Mouse (Mus musculus): ENCODE results near the gene Tmem95. TPM values are rescaled to one million over a fixed set of nuclear protein-coding genes. Genes with fewer than 3 reads are reported as not detected.

The Tmem95 gene
- polyA plus RNA-seq, 1 experiment from 2014 or later = not detected

GRCm38 (mm10) chr11:69849128-69849527 is 28.7 kb downstream of the Tmem95 start:
- no peak overlapping the region for H3K4me2 ChIP-seq (ENCODE audit: low read length)
- no peak overlapping the region for H3K9ac ChIP-seq (ENCODE audit: low read length)
- DNase-seq (ENCODE audit: low spot score) = no peak
- WGBS = 93% methylated on average over 9 of the region's 9 CpGs
- no peaks in the 10 kb centered on the region for H3K9me3 ChIP-seq (replicated peaks; ENCODE audit: control insufficient read depth, low read length)
- no peak overlapping the region for H3K27ac ChIP-seq (ENCODE audit: low read depth, low read length)
- H3K4me1 ChIP-seq (ENCODE audit: control insufficient read depth, insufficient read depth, low read length) = peaks cover 14% of the 10 kb centered on the region
- peaks cover 52% of the 10 kb centered on the region for H3K36me3 ChIP-seq (ENCODE audit: control insufficient read depth, insufficient read depth, low read length)
- no peak overlapping the region for H3K4me3 ChIP-seq (ENCODE audit: low read depth, low read length)
- no peak for ATAC-seq
- H3K27me3 ChIP-seq (replicated peaks; ENCODE audit: control insufficient read depth, insufficient read depth, low read length) = no peaks in the 10 kb centered on the region

DNA sequence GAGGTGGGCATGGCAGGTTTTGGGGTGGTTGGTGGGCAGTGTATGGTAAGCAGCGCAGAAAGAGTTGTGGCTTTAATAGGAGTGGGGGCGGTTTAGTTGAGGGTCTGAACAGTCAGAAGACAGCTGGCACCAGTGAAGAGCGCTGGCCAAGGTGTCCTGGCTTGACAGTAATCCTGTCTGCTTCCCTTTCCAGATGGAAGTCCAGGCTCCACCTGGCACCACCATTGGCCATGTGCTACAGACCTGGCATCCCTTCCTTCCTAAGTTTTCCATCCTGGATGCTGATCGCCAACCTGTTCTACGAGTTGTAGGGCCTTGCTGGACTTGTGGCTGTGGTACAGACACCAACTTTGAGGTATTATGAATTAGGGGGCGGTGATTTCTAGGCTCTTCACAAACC is 29.8 kb downstream of the Tmem95 start:
- DNase-seq (ENCODE audit: low spot score) (no peak), ATAC-seq (no peak)
- peaks cover 14% of the 10 kb centered on the region for H3K4me1 ChIP-seq (ENCODE audit: control insufficient read depth, insufficient read depth, low read length)
- H3K4me2 ChIP-seq (ENCODE audit: low read length) = peak overlapping the region; percentile 81
- H3K27ac ChIP-seq (ENCODE audit: low read depth, low read length) = no peak overlapping the region
- peaks cover 52% of the 10 kb centered on the region for H3K36me3 ChIP-seq (ENCODE audit: control insufficient read depth, insufficient read depth, low read length)
- H3K9ac ChIP-seq (ENCODE audit: low read length) = no peak overlapping the region
- H3K4me3 ChIP-seq (ENCODE audit: low read depth, low read length) = no peak overlapping the region
- no peaks in the 10 kb centered on the region for H3K27me3 ChIP-seq (replicated peaks; ENCODE audit: control insufficient read depth, insufficient read depth, low read length)
- no peaks in the 10 kb centered on the region for H3K9me3 ChIP-seq (replicated peaks; ENCODE audit: control insufficient read depth, low read length)
- 97% methylated on average over 6 of the region's 6 CpGs for WGBS

DNA sequence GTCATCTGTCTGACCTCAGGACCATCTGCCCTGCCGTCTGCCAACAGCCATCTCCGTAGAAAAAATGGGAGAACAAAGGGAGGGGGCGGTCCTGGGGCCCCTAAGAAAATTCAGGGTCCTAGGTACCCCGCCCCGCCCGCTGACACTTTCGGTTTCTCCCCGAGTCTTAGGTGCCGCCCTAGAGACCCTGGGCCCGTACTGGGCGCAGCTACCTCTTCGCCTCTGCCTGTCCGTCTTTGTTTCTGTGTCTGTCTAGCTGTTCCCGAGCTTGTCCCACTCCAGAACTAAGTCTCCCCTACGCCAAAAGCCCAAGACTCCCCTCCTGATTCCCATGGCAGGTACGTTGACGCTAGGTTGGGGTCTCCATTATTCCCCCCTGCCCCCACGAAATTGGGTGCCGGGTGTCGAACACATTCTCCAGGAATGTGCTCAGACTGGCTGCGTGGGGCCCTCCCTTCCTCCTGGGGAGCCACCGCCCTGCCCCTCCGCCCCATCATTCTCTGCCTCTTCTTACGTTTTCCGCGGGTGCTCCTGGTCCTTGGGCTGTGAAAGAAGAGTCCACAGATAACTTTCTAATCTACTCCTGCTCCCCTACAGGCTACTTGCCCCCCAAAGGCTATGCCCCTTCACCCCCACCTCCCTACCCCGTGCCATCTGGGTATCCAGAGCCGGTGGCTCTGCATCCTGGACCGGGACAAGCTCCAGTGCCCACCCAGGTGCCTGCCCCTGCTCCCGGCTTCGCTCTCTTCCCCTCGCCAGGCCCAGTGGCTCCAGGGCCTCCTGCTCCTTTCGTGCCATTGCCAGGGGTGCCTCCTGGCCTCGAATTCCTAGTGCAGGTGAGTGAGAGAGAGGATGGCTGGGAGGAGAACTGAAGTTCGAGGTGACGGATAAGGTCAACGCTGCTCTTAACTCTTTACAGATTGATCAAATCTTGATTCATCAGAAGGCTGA is 30.8 kb downstream of the Tmem95 start:
- Histone ChIP-seq H3K27ac (ENCODE audit: low read depth, low read length) (peak overlapping the region; percentile 94), H3K36me3 (ENCODE audit: control insufficient read depth, insufficient read depth, low read length) (peaks cover 43% of the 10 kb centered on the region), H3K4me2 (ENCODE audit: low read length) (peak overlapping the region; percentile 81), H3K4me1 (ENCODE audit: control insufficient read depth, insufficient read depth, low read length) (peaks cover 14% of the 10 kb centered on the region), H3K9me3 (replicated peaks; ENCODE audit: control insufficient read depth, low read length) (no peaks in the 10 kb centered on the region), H3K9ac (ENCODE audit: low read length) (peak overlapping the region; percentile 76), H3K27me3 (replicated peaks; ENCODE audit: control insufficient read depth, insufficient read depth, low read length) (no peaks in the 10 kb centered on the region), H3K4me3 (ENCODE audit: low read depth, low read length) (peak overlapping the region; percentile 57)
- DNase-seq (ENCODE audit: low spot score) (no peak), ATAC-seq (peak; percentile 67)
- WGBS = 13% methylated on average over 37 of the region's 37 CpGs

DNA sequence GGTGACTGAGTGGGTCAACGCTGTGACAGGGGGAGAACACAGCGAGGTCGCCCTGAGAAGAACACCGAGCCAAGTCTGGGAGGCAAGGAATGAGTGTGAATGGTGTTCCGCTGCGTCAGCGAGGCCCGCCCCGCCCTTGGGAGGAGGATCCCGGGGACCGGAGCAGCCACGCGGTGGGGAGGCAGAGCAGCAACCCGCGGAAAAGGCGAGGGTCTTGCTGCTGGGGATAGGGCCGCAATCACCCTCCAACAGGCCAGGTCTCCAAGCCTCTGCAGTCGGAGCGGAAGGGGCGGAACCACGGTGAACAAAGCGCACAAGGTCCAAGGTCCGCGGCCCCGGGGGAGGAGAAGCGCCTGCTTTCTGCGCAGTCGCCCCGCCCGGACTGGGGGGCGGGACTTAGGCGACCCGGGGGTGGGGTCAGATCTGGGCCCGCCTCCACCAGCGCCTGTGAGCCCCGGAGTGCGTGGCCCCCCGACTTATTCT is 31.6 kb downstream of the Tmem95 start, which contains the start of gene Plscr3:
Plscr3 (plus strand) TSS at position 179 of the 483 bp plus-strand sequence.
- Histone ChIP-seq H3K36me3 (ENCODE audit: control insufficient read depth, insufficient read depth, low read length) (peaks cover 35% of the 10 kb centered on the region), H3K4me3 (ENCODE audit: low read depth, low read length) (peak within 1 kb of the TSS; percentile 57), H3K27ac (ENCODE audit: low read depth, low read length) (peak within 1 kb of the TSS; percentile 94), H3K4me1 (ENCODE audit: control insufficient read depth, insufficient read depth, low read length) (peaks cover 14% of the 10 kb centered on the region), H3K4me2 (ENCODE audit: low read length) (peak within 1 kb of the TSS; percentile 81), H3K9ac (ENCODE audit: low read length) (peak within 1 kb of the TSS; percentile 76), H3K27me3 (replicated peaks; ENCODE audit: control insufficient read depth, insufficient read depth, low read length) (no peaks in the 10 kb centered on the region), H3K9me3 (replicated peaks; ENCODE audit: control insufficient read depth, low read length) (no peaks in the 10 kb centered on the region)
- WGBS = 2% methylated on average over 38 of the region's 38 CpGs
- peak; percentile 95 for ATAC-seq
- peak; percentile 93 for DNase-seq (ENCODE audit: low spot score)

DNA sequence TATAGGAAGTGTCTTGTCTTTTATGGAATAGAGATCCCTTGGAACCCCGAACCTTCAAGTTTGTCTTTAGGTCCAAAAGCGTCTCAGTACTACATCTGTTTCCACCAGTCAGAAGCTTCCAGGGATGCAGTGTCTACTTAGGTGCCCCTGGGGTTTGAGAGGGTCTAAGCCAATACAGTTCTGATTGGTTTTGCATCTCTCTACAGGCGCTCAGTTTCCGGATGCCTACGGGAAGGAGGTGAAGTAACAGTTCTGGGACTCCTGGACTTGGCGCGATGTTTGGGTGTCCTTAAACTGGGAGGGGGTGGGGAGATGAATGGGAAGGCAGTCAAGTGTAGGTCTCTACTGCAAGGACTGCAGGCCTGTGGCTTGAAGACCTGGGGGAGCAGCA is 39.1 kb downstream of the Tmem95 start:
- peak overlapping the region; percentile 95 for H3K27ac ChIP-seq (ENCODE audit: low read depth, low read length)
- H3K9me3 ChIP-seq (replicated peaks; ENCODE audit: control insufficient read depth, low read length) = no peaks in the 10 kb centered on the region
- 3% methylated on average over 7 of the region's 7 CpGs for WGBS
- H3K4me3 ChIP-seq (ENCODE audit: low read depth, low read length) = peak overlapping the region; percentile 90
- peak; percentile 2; the same call in 1 of the 2 replicates for ATAC-seq
- H3K27me3 ChIP-seq (replicated peaks; ENCODE audit: control insufficient read depth, insufficient read depth, low read length) = no peaks in the 10 kb centered on the region
- H3K4me2 ChIP-seq (ENCODE audit: low read length) = peak overlapping the region; percentile 96
- peak; percentile 46 for DNase-seq (ENCODE audit: low spot score)
- H3K9ac ChIP-seq (ENCODE audit: low read length) = peak overlapping the region; percentile 98
- peaks cover 29% of the 10 kb centered on the region for H3K4me1 ChIP-seq (ENCODE audit: control insufficient read depth, insufficient read depth, low read length)
- H3K36me3 ChIP-seq (ENCODE audit: control insufficient read depth, insufficient read depth, low read length) = peaks cover 3% of the 10 kb centered on the region; the same call in 1 of the 2 replicates

DNA sequence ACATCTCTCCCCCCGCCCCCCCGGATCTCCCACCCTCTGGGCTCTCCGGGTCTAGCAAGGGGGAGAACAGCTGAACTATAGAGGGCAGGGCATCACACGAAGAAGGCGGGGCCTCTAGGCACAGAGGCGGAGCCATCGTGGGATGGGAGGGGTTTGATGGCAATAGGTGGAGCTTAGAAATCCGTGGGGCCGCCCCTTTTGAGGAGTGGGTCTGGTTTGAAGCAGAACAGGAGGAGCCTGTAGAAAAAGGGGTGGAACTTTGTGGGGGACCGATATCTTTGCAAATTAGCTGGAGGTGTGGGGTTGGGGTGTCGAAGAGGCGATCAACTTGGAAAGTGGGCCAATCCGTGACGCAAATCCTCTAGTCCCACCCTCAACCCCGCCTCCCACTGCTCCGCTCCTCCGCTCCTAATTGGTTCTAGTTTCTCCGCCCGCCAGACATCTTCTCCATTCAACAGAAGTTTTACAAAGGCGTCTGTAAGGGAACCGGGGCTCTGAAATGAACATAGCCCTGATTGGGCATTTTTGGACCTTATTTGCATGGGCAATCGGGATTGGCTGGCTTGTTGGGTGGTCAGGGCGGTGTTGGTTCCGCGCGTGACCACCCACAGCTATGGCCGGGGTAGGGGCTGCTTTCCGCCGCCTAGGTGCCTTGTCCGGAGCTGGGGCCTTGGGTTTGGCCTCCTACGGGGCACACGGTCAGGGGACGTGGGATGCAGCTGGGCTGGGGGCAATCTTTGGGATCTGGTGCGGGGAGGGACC is 39.7 kb downstream of the Tmem95 start, which contains the start of gene Tmem256:
Tmem256 (plus strand) TSS at position 563 of the 762 bp plus-strand sequence.
- H3K27me3 ChIP-seq (replicated peaks; ENCODE audit: control insufficient read depth, insufficient read depth, low read length) = no peaks in the 10 kb centered on the region
- H3K4me2 ChIP-seq (ENCODE audit: low read length) = peak within 1 kb of the TSS; percentile 96
- under 1% methylated on average over 34 of the region's 34 CpGs for WGBS
- peak; percentile 90 for ATAC-seq
- H3K9me3 ChIP-seq (replicated peaks; ENCODE audit: control insufficient read depth, low read length) = no peaks in the 10 kb centered on the region
- H3K36me3 ChIP-seq (ENCODE audit: control insufficient read depth, insufficient read depth, low read length) = peaks cover 9% of the 10 kb centered on the region
- DNase-seq (ENCODE audit: low spot score) = peak; percentile 99
- H3K9ac ChIP-seq (ENCODE audit: low read length) = peak within 1 kb of the TSS; percentile 98
- H3K4me3 ChIP-seq (ENCODE audit: low read depth, low read length) = peak within 1 kb of the TSS; percentile 90
- peaks cover 30% of the 10 kb centered on the region for H3K4me1 ChIP-seq (ENCODE audit: control insufficient read depth, insufficient read depth, low read length)
- peak within 1 kb of the TSS; percentile 95 for H3K27ac ChIP-seq (ENCODE audit: low read depth, low read length)

DNA sequence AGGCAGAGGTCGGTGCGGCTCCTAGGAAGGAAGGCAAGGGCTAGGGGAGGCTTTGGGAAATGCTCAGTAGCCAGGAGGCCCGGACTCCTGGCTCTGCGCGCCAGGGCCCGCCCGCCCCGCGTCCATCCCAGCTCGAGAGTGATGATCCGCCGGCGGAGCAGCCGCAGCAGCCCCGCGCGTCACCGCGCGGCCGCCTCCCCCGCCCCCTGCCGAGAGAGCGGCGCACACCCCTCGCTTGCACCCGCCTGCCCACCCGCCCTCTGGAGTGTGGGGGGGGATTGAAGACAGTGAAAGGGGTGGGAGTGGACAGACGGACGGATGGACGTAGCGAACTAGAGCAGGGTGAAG is 40.2 kb downstream of the Tmem95 start, which contains the start of gene Nlgn2:
Nlgn2 (minus strand) TSS at position 181 of the 348 bp plus-strand sequence.
- under 1% methylated on average over 19 of the region's 32 CpGs for WGBS
- H3K9ac ChIP-seq (ENCODE audit: low read length) = peak within 1 kb of the TSS; percentile 98
- ATAC-seq = peak; percentile 73; the same call in 1 of the 2 replicates

GRCm38 (mm10) chr11:69836703-69837576 is 40.9 kb downstream of the Tmem95 start:
- peaks cover 21% of the 10 kb centered on the region for H3K36me3 ChIP-seq (ENCODE audit: control insufficient read depth, insufficient read depth, low read length)
- H3K4me1 ChIP-seq (ENCODE audit: control insufficient read depth, insufficient read depth, low read length) = peaks cover 30% of the 10 kb centered on the region
- no peaks in the 10 kb centered on the region for H3K27me3 ChIP-seq (replicated peaks; ENCODE audit: control insufficient read depth, insufficient read depth, low read length)
- peak; percentile 67 for DNase-seq (ENCODE audit: low spot score)
- peak overlapping the region; percentile 95 for H3K27ac ChIP-seq (ENCODE audit: low read depth, low read length)
- no peaks in the 10 kb centered on the region for H3K9me3 ChIP-seq (replicated peaks; ENCODE audit: control insufficient read depth, low read length)
- WGBS = 0% methylated on average over 46 of the region's 52 CpGs
- peak overlapping the region; percentile 98 for H3K9ac ChIP-seq (ENCODE audit: low read length)
- ATAC-seq = peak; percentile 3
- H3K4me2 ChIP-seq (ENCODE audit: low read length) = peak overlapping the region; percentile 96
- peak overlapping the region; percentile 90 for H3K4me3 ChIP-seq (ENCODE audit: low read depth, low read length)

More for the DNA sequence above, 40.2 kb downstream of the Tmem95 start, which contains the start of gene Nlgn2:
- Histone ChIP-seq H3K36me3 (ENCODE audit: control insufficient read depth, insufficient read depth, low read length) (peaks cover 14% of the 10 kb centered on the region), H3K4me3 (ENCODE audit: low read depth, low read length) (peak within 1 kb of the TSS; percentile 90), H3K4me1 (ENCODE audit: control insufficient read depth, insufficient read depth, low read length) (peaks cover 30% of the 10 kb centered on the region), H3K27me3 (replicated peaks; ENCODE audit: control insufficient read depth, insufficient read depth, low read length) (no peaks in the 10 kb centered on the region), H3K4me2 (ENCODE audit: low read length) (peak within 1 kb of the TSS; percentile 96), H3K27ac (ENCODE audit: low read depth, low read length) (peak within 1 kb of the TSS; percentile 95), H3K9me3 (replicated peaks; ENCODE audit: control insufficient read depth, low read length) (no peaks in the 10 kb centered on the region)
- DNase-seq (ENCODE audit: low spot score) = no peak
